Mouse (Mus musculus) kidney, embryonic 15.5 days (tissue): ENCODE measurements around the gene C2cd4a. TPM values are rescaled to one million over a fixed set of nuclear protein-coding genes. Genes with fewer than 3 reads are reported as not detected.

ENCODE experiments used
- ATAC-seq: fragments of 200-750 bp; cut with Nextera tagmentation; replicated peaks from 2 replicates; pipeline ENCODE4 v1.8.0; 2017; ENCODE audit warnings: moderate TSS enrichment; ENCODE audit not compliant: low FRiP score
- H3K27ac ChIP-seq: fragments of 300-500 bp; sonication (generic); 2 replicates; pipeline ENCODE4 v1.5.1; 2015; ENCODE audit warnings: mild to moderate bottlenecking, inconsistent platforms
- H3K27me3 ChIP-seq: fragments of 300-500 bp; sonication (generic); 2 replicates; pipeline ENCODE4 v1.6.1; 2015; ENCODE audit warnings: inconsistent platforms
- H3K36me3 ChIP-seq: fragments of 300-500 bp; sonication (generic); 2 replicates; pipeline ENCODE4 v1.6.1; 2015; ENCODE audit warnings: inconsistent platforms
- H3K4me1 ChIP-seq: fragments of 300-500 bp; sonication (generic); 2 replicates; pipeline ENCODE4 v1.6.1; 2015; ENCODE audit warnings: inconsistent platforms
- H3K4me2 ChIP-seq: fragments of 300-500 bp; sonication (generic); 2 replicates; pipeline ENCODE4 v1.6.1; 2015; ENCODE audit warnings: moderate library complexity, mild to moderate bottlenecking, inconsistent platforms
- H3K4me3 ChIP-seq: fragments of 300-500 bp; sonication (generic); replicated peaks from 2 replicates; pipeline ENCODE4 v1.5.1; 2015; ENCODE audit warnings: mild to moderate bottlenecking, inconsistent platforms
- H3K9ac ChIP-seq: fragments of 300-500 bp; sonication (generic); 2 replicates; pipeline ENCODE4 v1.6.1; 2015; ENCODE audit warnings: mild to moderate bottlenecking, inconsistent platforms
- H3K9me3 ChIP-seq: fragments of 300-500 bp; sonication (generic); replicated peaks from 2 replicates; pipeline ENCODE4 v1.6.1; 2016; ENCODE audit warnings: inconsistent platforms
- WGBS: fragments of 180-500 bp; shearing (Covaris S2); methylation state at CpG from one replicate; pipeline ENCODE4 v1.1.7; 2015; ENCODE audit warnings: mixed read lengths; 5-methylcytosine and 5-hydroxymethylcytosine counted together
- polyA plus RNA-seq: library from polyadenylated mRNA; unstranded; fragments of >200 nt; fragmentation: Nextera tagmentation; extraction: Ambion mirVana; gene quantifications from 2 replicates; pipeline ENCODE4 v1.2.1, GENCODE M21; 2015

Gene C2cd4a
- polyA plus RNA-seq, 1 experiment from 2014 or later = 1.6 TPM

GRCm38 (mm10) chr9:67782786-67783185 lies 49.3 kb downstream of the C2cd4a start:
- Histone ChIP-seq H3K27me3 (no peaks in the 10 kb centered on the region), H3K4me2 (no peak overlapping the region), H3K36me3 (no peaks in the 10 kb centered on the region), H3K9me3 (no peaks in the 10 kb centered on the region), H3K9ac (no peak overlapping the region), H3K4me3 (no peak overlapping the region), H3K4me1 (peaks cover 11% of the 10 kb centered on the region; the same call in 1 of the 2 replicates), H3K27ac (no peak overlapping the region)
- no peak for ATAC-seq
- WGBS = 68% methylated on average over 6 of the region's 6 CpGs

Other genes starting within 250 kb of the C2cd4a start
- 0.19 and 1.1 TPM in 2 replicates for gene C2cd4b, start 72.9 kb downstream of the C2cd4a start, polyA plus RNA-seq
- gene Vps13c, start 8.1 kb upstream of the C2cd4a start, polyA plus RNA-seq = 4.1 and 4.3 TPM in 2 replicates